Mouse (Mus musculus) T-cell, adult 2 months (primary cell): ENCODE measurements around the gene Fosl1.
A peak's percentile ranks its signal among the peaks of the same experiment; 100 is the strongest.

ENCODE experiments used
- DNase-seq: peaks from one replicate; pipeline ENCODE4 v3.0.0; 2022; ENCODE audit warnings: low spot score

Fosl1 gene

DNA sequence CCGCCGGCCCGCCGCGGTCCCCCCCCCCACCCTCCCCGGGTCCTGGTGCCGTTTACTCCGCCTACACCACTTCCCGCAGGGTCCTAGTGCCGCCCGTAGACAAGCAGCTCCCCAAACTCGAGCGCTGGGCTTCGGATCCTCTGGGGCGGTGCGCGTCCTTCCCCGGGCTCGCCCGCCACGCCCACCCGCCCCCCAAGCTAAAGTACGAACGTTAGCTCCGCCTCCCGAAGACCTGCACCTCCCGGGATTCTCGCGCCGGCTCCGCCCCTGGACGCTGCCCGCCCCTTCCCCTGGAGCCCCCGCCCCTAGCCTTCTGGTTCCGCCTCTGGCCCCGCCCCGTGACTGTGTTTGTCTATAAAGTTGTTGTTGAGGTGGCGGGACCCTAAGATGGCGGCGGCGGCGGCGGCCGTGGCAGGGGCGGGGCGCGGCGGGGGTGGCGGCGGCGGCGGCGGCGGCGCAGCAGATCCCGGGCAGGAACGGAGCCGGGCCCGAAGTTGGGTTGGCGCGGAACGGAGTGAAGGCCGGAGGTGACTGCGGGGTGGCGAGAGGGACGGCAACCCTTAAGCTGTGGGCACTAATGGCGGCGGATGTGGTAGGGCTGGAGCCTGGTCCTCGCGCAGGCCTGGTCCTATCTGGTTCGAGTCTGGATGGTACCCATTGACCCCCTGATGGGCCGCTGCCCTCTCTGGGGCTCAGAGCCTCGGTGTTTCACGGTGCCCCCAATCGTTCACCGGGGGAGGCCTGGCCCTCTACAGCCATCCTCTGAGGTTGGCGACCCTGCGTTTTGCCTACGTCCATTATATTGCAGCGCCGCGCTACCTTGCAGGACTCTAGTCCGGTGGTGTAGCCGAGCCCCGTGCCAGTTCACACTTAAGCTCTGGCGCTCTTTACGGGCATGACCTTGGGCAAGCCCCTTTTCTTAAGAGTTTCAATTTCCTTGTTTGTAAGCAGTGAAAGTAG, 22.3 kb upstream of the Fosl1 start, which contains the start of the genes Drap1 and AI837181:
Gene Drap1 (minus strand): TSS at position 198 of the 960 bp plus-strand sequence.
Gene AI837181 (plus strand): TSS at position 363 of the 960 bp plus-strand sequence.
- DNase-seq: peak; percentile 89

DNA sequence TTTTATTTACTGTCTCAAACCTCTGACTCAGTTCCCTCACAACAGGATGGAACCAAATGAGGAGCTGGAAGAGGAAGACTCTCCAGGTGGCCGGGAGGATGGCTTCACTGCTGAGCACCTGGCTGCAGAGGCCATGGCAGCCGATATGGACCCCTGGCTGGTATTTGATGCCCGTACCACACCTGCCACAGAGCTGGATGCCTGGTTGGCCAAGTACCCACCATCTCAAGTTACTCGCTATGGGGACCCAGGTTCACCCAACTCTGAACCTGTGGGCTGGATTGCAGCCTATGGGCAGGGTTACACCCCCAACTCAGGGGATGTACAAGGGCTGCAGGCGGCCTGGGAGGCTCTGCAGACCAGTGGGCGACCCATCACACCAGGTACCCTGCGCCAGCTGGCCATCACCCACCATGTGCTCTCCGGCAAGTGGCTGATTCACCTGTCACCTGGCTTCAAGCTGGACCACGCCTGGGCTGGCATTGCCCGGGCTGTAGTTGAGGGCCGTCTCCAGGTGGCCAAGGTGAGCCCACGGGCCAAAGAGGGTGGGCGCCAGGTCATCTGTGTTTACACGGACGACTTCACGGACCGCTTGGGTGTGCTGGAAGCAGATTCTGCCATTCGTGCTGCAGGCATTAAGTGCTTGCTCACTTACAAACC, 21.3 kb upstream of the Fosl1 start:
- no peak for DNase-seq

DNA sequence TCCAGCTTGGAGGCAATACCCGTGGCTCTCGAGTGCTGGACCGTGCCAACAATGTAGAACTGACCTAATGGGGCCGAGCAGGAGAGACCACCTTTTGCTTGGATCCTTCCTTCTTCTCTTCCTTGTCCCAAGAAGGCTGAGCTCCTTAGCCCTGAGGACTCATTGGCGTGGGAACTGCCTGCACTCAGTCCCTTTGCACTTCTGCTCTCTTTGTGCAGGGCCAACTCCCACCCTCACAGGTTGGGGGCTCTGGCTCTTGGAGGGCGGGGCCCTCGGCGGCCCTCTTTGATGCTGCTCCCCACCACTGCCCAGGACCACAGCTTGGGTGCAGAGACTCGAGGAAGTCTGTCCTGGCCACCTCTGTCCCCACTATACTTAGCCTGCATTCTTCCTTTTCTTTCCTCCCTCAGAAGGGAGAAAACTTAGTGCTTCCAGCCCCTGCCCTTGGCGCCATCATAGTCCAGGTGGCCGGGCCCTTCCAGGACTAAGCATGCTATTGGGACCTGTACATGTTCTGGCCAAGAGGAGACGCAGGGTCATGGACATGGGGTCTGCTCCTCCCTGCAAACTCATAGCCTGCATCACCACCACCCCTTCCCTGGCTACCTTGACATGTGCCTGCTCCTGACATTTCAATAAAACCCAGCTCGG, 20.6 kb upstream of the Fosl1 start:
- DNase-seq: no peak

DNA sequence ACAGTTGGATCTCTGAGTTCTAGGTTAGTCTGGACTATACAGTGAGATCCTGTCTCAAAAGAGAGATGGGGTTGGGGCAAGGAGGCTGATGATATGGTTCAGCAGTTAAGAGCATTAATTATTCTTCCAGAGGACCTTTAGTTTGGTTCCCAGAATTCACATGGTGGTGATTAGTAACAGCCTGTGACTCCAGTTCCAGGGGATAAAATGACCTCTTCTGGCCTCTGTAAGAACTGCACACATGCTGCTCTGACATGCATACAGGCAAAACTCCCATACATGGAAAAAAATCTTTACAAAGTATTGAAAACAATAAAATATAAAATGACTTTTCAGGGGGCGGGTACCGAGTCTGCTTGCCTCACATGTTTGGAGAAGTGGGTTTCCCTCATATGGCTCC, 19.3 kb upstream of the Fosl1 start:
- DNase-seq: peak; percentile 41

DNA sequence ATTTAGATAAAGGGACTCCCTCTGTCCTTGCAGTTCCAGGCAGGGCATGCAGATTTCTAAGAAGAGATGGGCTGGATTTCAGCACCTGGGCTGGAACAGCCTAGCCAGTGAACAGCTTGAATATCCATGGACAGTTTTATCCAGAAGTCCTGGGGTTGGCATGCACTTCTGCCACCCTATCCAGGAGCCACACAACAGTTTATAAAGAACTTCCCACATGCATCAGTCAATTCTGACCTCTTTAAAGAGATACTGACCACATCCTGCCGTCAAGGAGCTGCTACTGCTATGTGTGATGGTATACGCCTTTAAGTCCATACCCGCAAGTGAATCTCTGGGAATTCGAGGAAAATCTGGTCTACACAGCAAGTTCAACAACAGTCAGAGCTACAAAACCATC, 18.1 kb upstream of the Fosl1 start:
- no peak for DNase-seq

DNA sequence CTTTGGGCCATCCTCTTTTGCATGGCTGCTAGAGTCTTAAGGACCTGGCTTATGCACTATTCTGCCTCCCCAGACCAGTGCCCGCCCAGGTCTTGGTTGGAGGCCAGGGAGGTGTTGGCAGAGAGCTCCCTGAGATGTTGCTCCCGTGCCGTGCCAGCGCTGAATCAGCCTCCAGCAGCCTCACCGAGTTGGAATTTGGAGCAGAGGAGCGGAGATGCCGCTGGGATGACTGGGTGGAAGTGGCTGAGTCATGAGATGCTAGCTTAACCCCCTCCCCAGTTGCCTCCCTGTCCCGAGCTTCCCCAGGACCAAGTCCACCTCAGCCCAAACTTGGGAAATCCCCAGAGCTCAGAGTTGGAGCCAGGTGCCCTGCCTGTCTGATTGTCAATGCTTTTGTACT, 17.5 kb upstream of the Fosl1 start:
- DNase-seq: no peak

DNA sequence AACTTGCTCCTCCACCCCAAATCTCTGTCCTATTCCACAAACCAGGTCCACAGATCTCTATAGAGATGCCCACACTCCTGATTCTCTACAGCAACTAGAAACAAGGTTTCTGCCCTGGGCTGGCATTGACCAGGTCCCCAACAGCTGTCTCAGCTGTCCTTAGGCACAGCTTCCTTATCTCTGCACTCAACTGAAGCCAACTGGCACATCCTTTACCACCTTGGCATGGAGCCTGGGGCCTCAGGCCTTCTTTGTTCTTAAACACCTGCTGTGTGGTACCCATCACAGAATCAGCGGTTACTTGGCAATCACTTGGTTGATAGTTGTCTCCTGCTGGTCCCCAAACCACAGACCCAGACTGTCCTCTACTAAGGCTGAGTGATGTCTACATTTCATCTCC, 16.9 kb upstream of the Fosl1 start:
- DNase-seq: no peak

DNA sequence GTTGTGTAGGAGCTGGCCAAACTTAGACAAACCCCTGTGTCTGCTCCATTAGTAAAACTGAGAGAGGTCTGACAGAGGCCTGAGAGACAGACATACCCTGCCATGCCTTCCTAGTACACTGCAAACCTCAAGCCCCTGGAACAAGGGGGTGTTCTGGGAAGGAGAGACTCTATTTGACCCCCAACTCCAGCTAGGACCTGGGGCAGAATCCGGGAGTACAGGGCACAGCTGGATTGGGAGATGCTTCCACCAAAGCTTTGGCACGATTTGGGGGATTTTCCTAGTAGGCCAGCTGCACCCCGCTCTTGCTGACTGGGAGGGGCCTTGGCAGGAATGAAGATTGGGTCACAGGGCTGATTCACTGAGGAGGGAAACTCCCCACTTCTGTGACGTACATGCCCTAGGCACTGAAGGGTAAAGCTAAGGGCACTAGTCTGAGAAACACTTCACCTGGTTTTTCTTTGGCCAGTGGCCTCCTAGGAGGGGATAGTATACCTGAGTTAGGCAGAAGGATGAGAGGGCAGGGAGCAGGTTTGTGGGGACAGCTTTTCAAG, 15.4 kb upstream of the Fosl1 start:
- DNase-seq: no peak

DNA sequence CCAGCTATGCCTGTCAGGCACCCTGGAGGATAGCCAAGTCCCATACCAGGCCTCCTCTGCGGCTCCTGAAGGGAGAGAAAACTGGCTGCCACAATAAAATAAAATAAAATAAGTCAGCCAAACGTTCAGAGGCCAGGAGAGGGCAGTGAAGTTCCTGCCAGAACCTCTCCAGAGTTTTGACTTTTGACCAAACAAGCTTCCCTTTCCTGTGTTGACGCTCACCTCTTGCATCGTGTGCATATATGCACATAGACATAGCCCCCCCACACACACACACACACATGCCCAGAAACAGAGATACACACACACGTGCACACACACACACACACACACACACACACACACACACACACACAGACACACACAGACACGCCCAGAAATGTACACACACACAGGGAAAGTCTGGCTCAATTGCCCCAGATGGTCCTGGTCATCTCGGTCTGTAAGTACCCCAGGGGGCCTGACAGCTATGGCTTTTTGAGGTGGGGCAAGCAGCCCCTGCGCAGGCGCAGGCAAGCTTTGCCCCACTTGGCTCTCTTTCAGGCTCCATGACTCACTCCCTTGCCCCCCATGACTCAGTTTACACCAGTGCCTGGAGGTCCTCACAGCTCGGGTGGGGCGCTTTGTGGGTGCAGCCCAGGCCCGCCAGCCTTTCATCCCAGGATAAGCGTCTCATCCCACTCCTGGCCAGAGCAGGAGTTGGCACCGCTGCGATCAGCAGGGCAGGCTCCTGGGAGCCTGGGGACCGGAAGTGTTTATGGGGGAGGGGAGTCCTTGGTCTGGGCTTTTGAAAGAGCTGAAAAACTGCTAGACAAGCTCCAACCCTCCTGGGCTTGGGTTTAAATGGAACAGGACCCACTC, 14.1 kb upstream of the Fosl1 start:
- peak; percentile 65 for DNase-seq

DNA sequence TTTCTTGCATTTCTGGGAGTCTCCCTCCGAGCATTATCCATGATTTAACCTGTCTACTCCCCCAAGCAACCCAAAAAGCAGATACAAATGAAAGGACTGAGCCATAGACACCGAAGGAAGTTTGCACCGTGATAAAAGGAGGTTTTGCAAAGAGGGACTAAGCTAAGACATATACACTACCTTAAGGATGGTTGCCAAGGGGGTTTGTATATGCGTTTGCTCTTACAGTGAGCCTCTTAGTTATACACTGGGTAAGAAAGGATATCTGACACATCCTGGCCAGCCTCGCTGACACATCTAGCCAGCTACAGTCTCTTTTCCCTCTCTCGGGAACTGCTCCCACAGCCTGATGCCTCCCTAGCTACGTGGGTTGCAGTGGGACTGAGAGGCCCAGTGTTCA, 13.4 kb upstream of the Fosl1 start:
- DNase-seq: no peak

DNA sequence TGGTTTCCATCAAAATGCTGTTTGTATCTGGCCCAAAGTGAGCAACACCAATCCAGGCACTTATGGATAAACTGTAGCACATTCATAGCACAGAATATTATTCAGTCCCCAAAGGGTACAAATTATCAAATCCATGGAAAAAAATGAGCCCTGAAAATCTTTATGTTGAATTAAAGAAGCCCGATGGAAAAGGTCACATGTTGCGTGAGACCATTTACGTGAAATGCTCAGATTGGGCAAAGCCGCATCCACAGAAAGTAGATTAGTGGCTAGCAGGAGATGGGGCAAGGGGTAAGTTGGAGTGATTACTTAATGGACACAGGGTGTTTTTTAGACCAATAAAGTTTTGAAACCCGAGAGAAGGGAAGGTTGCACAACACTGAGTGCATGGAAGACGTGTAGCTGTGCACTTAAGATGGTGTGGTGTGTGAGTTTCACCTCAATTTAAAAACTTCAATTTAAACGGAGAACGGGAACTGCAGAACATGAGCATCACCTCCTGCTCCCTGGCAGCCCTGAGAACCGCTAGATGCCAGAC, 2.9 kb upstream of the Fosl1 start:
- no peak for DNase-seq

DNA sequence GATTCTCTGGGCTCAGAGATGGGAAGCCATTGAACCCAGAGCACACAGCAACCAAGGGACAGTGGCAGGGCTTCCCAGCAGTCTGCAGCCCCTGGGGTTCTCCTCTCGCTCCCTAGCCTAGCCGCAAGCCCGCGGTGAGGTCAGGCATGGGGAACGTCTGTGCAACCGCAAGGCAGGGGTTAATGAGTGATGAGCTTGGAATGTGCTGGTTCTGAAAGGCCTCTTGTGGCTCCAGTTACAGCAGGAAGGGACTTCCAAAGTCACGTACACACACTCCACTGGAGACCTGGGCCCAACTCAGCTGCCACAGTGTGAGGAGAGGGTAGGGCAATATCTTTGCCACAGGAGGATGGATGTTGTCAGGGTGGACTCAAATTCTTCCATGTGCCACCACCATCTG, 2.4 kb upstream of the Fosl1 start:
- DNase-seq: no peak

DNA sequence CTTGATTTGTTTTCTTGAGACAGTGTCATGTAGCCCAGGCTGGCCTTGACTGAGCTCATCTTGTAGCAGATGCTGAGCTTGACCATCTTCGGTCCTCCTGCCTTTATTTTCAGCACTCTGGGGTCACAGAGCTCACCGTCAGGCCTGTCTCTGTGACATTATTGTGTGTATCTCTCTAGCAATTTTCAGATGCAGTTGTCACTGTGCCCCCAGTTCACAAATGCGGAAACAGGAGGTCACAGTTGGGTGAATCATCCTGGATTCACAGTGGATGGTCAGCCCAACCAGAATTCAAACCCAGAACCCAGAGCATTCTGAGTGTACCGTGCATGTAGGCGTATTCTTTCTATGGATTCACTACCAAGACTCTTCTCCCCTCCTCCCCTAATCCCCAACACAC, 1.6 kb upstream of the Fosl1 start:
- no peak for DNase-seq

DNA sequence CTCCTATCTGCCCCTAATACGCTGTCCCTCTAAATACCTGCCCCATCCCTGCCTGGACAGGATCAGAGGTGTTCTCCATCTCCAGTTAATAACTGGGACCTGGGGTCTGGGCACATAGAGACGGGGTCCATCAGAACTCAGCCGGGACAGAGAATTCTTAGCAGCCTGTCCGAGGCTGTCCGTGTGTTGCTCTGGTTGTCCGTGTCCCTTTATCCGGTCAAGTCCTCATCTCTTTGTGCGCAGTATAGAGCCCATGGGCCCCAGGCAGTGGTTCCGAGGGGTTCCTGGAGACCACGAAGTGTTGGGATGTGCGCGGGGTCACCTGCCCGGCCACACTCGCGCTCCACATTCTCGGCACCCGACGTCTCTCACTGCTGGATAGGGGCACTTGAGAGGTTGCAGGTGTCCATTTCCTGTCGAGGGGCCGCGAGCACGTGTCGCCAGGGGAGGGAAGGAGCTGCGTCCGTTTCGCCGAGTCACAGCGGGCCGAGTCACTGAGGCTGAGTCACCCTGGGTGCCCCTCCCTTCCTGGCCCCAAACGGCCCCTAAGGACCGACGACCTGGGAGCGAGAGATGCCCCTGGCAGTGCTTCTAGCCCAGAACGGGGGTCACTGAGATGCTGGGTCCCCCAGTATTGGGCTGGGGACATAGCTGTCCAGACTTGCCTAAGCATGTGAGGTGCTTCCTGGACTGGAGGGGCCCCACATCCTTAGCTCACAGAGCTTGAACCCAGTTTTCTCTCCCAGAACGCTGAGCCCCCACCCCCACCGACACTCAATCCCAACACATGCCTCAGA, 1.2 kb downstream of the Fosl1 start:
- peak; percentile 33 for DNase-seq

DNA sequence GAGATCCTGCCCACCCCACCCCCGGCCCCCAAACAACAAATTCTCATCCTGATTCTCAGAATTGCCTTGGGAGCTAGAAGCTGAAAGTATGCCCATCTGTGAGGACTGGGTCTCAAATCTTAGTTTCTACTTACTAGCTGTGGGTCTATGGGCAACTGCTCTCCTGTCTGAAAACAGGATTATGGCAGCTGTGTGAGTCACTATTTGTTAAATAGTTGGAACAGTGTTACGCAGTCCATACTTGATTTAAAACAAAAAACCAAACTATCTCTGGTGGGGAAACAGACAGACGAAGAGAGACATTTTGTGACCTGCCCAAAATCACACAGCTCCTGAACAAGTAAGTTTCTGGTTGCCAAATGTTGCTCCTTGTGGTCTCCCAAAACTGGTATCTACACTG, 2.3 kb downstream of the Fosl1 start:
- no peak for DNase-seq

DNA sequence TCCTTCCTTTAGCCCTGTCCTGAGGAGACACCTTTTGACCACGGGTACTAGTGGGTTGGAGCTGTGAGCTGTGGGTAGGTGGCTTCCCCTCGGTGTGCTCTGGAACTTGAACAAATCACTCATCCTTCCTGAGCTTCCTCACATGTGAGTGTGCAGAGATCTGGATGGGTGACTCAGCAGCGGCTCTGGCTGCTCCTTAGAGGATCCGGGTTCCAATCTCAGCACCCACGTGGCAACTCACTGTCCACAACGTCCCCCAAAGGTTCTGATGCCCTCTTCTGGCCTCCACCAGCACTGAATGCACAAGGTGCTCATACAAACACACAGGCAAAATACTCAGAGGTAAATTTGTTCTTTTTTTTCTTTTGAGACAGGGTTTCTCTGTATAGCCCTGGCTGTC, 4.4 kb downstream of the Fosl1 start:
- DNase-seq: no peak

DNA sequence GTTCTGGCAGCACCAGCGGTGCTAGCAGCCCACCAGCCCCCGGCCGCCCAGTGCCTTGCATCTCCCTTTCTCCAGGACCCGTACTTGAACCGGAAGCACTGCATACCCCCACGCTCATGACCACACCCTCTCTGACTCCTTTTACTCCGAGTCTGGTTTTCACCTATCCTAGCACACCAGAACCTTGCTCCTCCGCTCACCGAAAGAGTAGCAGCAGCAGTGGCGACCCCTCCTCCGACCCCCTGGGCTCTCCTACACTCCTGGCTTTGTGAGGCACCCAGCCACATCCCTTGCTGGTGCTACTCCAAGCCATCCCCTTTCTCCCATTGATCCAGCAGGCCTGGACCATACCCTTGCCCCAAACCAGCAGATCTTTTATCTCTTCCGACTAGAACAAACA, 7.7 kb downstream of the Fosl1 start:
- DNase-seq: no peak

DNA sequence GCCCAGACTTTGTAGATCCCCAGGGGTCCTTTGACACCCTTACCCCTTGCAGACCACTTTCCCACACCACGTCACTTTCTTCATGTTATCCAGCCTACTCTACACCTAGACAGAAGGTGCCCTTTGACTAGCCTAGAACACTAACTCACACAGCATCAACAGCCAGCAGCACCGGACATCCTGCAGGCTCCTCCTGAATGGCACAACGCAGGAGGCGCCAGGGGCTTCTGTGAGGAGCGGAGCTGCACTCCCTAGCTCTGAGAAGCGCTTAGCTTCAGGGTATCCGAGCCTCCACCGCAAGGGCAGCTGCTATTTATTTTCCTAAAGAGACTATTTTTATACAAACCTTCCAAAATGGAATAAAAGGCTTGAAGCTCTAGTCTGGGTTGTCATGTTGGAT, 8.2 kb downstream of the Fosl1 start:
- no peak for DNase-seq

DNA sequence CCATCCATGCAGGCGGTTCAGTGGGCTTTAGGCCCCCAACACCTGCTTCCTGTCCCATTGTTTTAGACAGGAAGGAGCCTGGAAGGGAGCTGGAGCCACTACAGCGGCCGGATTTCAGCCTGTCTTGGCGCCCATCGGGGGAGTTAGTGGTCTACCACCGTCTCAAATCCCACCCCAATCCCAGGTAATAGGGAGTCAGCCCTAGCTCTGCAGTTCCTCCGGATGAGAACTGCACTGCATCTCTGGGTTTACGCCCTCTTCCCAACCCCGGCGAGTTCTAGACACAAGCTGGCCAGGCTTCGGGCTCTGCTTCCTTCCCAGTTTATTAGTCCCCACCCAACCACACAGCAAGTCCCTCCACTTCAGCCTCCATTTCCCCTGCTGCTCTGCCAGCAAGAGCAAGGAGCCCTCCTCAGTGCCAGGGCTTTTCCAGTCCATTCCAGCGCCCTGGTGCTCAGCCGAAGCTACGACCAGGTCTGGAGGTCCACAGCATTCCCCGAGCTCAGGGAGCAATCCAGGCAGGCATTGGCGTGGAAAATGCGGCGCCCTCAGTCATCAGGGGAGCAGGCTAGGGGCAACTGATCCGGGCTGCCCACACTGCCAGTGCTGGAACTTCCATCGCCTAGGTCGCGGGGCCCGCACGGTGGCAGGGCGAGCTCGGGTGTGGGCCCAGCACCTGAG, 9.0 kb downstream of the Fosl1 start:
- no peak for DNase-seq
